Mouse (Mus musculus) G1E-ER4 (cell line): ENCODE measurements around the gene Tldc2. TPM values are rescaled to one million over a fixed set of nuclear protein-coding genes. Genes with fewer than 3 reads are reported as not detected.

Source experiments
- GATA1 ChIP-seq: IDR thresholded peaks from one replicate; pipeline ENCODE4 v1.8.0; 2012; ENCODE audit warnings: low read length, inconsistent platforms
- polyA plus RNA-seq: library from polyadenylated mRNA; stranded (reverse); fragments of >175 nt; gene quantifications from 2 replicates; pipeline ENCODE4 v1.2.3, GENCODE M21; 2012

Gene Tldc2
- polyA plus RNA-seq, 1 experiment: not detected

DNA sequence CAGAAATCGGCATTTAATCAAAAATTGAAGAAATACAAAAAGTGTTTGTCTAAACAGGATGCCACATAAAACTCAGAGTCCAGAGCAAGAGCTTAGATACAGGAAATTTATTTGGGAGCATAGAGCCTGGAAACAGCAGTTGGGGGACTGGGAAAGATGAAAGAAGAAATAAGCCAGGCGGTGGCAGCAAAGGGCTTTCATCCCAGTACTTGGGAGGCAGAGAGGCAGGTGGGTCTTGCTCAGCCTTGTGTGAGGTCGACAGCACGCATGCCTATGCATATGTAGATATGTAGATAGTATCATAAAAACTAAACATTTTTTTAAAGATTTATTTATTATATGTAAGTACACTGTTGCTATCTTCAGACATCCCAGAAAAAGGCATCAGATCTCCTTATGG lies 41.2 kb downstream of the Tldc2 start:
- TF ChIP-seq GATA1: no peak

DNA sequence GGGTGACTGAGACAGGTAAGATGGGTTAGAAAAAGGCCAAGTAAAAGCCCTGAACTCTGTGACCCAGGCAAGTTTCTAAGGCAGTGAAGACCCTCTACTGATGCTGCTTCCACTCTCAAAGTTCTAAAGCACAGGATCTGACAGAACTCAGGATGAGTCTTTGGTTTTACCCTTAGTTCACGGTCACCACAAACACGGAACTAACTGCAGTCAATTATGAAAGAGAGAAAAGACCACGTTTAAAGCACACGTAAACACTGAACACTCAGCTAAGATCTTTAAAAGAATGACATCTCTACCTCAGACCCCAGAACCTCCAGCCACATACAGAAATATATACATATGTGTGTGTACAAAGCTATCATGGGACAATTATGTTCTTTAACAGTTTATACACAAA lies 42.2 kb downstream of the Tldc2 start:
- no peak for TF ChIP-seq GATA1

DNA sequence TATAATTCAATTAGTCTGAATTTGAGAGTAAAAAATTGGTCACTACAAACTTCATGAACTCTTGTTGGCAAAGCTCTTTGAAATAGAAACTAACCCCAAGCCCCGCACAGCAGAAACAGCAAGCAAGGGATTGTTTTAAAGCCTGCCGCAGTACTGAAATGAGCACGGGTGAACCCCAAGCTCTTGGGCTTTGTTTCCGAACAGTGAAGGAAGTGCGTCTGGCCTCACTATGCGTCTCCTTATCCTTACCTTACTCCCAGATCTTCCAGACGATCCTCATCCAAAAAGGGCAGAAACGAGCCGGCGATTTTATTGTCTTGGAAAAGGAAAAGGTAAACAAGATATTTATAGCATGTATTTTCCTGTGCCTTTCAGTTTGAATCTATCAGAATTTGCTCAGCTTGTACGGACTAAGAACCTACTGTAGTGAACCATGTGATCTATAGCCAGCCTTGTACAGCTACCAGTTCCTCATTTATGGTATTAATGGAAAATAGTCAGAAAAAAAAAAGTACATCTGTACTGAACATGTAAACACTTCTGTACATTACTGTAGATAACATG lies 42.8 kb downstream of the Tldc2 start:
- no peak for TF ChIP-seq GATA1

DNA sequence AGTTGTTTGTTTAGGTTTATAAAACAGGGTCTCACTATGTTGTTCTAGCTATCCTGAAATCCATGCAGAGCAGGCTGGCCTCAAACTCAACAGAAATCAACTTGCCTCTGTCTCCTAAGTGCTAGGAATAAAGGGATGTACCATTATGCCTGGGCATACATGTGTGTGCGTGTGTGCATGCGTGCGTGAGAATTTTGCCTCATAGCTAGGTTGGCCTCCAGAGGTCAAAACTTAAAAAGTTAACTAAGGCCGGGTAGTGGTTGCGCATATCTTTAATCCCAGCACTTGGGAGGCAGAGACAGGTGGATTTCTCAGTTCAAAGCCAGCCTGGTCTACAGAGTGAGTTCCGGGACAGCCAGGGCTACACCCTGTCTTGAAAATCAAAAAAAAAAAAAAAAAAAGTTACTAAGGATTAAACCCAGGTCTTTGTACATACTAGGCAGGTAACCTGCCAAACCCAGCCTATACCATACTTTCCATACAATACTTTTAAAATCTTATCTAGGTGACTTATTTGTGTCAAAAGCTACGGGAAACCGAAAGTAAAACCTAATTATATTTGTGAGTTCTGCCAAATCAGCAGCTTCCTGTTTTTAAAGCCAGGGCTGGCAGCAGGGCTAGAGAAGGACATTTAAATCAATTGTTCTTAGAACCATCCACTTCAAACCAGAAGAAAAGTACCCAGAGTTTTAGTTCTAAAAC lies 44.1 kb downstream of the Tldc2 start:
- TF ChIP-seq GATA1: no peak

DNA sequence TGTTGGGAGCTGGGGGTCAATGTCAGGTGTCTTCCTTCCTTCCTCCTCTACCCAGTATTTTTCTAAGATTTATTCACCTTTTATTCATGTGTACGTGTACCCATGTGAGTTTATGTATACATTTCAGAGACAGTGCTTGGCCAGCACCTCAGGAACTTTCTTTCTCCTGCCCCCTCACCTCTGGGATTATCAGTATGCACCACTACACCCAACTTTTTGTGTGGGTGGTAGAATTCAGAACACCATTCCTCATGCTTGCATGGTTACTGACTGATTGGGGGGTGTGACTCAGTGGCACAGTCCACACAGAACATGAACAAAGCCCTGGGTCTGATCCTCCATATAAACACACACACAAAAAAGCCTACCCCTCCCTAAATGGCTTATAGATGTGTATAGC lies 45.2 kb downstream of the Tldc2 start:
- no peak for TF ChIP-seq GATA1

DNA sequence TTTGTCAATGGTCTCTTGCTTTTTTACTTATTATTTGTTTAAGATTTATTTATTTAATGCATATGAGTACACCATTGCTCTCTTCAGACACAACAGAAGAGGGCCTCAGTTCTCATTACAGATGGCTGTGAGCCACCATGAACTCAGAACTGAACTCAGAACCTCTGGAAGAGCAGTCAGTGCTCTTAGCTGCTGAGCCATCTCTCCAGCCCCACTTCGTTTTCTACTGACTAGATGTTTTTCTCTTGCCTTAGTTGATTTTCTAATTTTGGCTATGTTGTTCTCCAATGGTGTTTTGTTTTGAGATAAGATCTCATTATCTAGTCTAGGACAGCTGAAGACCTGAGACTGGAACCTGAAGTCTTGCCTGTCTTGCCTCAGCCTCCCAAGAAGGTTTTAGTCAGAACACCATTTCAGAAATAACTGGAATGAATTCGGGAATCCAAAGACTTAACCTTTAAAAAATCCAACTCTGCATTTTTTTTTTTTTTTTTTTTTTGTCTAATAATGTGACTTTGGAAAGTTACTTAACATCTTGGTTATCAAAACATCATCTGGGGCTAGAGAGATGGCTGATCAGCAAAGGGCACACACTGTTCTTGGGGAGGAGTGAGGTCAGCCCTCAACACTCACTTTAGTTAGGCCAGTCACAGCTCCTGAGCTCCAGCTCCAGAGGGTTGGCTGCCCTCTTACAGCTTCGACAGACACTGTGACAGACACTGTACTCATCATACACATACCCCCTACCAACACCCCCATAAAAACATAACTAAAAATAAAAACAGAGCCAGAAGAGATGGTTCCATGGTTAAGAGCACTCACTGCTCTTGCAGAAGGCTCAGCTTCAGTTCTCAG lies 46.1 kb downstream of the Tldc2 start:
- no peak for TF ChIP-seq GATA1

DNA sequence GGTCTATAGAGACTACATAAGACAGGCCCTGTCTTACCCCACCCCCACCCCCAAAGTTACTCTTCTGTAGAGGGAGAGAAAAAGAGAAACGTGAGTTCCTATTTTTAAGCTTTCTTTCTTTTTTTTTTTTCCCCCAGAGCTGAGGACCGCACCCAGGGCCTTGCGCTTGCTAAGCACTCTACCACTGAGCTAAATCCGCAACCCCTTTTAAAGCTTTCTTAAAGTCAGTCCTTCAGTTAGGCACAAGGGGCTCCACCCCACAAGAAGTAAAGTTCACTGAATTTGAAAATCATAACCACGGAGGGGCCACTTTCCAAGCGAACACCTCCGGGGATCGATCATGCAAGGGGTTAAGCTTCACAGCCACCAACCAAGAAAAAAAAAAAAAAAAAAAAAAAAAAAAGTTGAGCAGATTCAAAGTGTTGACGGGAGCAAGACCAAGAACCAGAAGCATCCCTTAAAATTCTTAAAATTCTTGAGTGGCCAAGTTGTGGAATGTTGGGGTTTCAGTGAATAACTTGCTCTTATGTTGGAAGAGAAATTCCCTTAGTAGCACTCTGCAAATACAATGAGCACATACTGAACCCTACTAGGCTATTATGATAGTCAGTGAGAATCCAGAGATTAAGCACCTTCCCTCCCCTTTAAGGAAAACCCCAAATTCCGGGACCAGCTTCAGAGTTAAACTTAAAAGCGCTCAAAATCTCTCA lies 47.1 kb downstream of the Tldc2 start:
- TF ChIP-seq GATA1: no peak

DNA sequence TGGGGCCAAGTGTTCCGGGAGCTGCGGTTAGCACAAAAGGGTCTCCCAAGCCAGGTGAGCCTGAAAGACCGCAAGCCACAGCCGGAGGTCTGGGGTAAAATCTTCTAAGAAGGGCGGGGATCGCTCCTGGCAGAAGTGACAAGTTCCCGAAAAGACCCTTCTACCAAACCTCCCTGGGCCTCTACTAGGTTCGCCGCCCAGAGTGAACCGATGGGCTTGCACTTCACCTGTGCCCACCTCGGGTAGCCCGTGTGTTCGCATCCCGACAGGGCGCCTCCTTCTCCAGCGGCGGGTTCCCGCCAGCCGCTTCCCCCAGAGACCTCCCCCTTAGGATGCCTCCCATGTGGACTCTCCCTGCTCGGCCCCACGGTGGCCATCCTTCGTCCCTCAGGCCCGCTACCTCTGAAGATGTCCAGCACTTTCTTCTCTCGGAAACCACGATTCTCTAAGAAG lies 47.6 kb downstream of the Tldc2 start:
- no peak for TF ChIP-seq GATA1

DNA sequence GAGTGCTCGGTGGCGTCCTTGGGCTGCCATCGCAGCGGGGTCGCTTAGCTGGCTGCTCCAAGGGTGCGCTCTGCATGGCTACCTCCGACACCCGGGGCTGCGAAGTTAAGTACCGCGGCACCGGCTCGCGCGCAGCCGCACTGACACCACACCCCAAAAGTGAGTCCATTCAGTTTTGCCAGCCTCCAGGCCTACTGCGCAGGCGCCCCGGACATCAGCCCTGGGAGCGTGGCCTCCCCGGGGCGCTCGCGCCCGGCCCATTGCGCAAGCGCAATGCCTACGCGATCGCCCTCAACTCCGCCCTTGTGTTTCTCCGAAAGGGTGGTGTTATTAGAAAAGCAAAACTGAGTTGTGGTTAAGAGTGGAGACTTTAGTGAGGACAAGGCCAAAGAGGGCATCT lies 48.2 kb downstream of the Tldc2 start, which contains the start of gene Samhd1:
TSS of gene Samhd1 (minus strand) at position 252 of the 400 bp plus-strand sequence.
- TF ChIP-seq GATA1: no peak

DNA sequence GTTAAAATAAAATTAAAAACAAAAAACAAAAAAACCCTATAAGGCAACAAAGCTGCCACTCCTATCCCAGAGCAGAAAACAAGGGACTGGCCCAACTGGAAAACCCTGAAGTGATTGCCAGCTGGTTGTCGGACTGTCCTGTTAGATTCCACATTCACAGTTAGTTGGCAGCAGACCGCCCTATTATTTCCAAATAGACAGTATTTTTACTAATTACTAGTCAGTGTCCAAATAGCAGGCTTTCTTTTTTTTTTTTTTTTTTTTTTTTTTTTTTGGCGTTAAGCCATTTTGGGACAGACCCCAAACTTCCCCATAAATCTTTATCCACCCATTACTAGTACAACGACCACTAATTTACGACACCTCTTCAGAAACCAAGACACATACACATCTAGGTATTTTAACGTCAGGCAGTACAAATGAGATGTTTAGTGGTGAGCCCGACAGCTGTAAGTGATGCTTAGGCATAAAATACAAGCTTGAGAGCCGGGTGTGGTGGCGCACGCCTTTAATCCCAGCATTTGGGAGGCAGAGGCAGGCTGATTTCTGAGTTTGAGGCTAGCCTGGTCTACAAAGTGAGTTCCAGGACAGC lies 48.8 kb downstream of the Tldc2 start:
- no peak for TF ChIP-seq GATA1

DNA sequence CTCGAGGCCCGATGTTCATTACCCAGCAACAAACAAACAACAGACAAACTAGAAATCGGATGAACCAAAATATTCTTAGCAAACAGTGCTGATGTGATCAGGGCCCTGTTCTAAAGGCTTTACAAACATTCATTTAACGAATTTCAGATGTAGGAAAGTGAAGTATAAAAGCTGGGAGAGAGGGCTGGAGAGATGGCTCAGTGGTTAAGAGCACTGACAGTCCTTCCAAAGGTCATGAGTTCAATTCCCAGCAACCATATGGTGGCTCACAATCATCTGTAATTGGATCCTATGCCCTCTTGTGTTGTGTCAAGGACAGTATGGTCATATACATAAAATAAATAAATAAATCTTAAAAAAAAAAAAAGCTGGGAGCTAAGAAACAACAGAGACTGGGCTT lies 49.3 kb downstream of the Tldc2 start:
- no peak for TF ChIP-seq GATA1

DNA sequence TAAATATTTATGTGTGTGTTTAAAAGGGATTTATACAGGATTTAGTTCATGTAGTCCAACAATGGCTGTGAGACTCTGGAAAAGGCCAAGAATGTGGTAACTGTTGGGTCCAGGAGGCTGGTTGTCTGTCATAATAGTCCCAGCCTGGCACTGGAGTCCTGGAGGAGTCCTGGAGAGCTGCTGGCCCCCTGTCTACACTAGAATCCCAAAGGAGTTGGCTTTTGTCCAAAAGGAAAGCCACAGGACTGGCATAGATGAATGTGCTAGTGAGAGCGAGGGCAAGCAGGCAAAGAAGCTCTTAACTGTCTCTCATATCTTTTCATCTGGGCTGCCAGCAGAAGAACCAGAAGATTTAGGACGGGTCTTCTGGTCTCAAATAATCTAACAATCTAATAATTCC lies 49.8 kb downstream of the Tldc2 start:
- no peak for TF ChIP-seq GATA1

DNA sequence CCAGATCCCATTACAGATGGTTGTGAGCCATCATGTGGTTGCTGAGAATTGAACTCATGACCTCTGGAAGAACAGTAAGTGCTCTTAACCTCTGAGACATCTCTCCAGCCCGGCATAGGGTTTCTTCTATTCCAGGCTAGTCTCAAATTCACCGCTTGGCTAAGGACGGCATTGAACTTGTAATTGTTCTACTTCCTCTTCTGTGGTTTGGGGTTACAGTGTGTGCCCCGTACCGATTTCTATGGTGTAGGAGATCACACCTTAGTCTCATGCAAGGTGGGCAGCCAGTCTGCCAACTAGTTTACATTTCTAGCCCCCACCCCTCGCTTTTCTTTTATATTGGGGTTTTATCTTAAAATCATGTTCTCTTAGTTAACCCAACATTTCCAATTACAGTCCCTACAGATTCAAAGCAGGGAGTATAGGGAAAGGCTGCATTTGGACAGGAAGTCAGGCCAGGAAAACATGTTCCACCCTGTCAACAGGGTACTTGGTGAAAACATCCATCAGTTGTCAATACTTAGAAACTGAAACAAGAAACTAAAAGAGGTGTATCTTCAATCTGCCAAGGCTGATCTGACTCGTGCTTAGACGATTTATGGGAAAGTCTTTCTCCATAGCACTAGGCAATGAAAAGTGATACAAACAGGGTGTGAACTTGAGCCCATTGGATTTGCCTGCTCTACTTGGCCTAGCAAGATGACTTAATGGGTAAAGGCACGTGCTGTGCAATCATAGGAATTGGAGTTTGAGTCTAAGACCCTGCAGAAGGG lies 51.3 kb downstream of the Tldc2 start:
- no peak for TF ChIP-seq GATA1

DNA sequence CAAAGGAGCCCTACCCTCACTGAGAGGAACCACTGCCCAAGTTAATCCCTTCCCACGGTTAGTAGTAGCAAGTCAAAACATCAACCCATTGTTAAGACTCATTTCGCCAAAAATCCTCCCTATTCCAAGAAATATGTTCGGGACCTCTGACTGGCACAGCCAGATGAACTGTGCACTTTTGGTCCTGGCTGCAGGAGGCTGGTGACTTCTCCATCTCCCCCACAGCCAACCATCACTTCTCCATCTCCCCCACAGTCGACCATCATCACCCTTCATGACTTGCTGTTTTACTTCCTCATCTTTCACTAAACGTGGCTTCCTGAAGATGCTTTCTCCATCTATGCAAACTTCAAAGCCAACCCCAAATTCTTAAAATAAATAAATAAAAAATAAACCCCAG lies 52.0 kb downstream of the Tldc2 start:
- no peak for TF ChIP-seq GATA1
